Mouse (Mus musculus) neural tube, embryonic 12.5 days (tissue): ENCODE results near the gene Pip5k1a. TPM values are rescaled to one million over a fixed set of nuclear protein-coding genes. Genes with fewer than 3 reads are reported as not detected.
A peak's percentile ranks its signal among the peaks of the same experiment; 100 is the strongest.
"Not testable (repeated sequence)": the region's sequence is repeated elsewhere in the genome, so short reads cannot be mapped to it uniquely, and the experiment has no call there.

Experiments used
- ATAC-seq: fragments of 200-750 bp; cut with Nextera tagmentation; 2 replicates; pipeline ENCODE4 v1.8.0; 2017; ENCODE audit warnings: low read depth, mild to moderate bottlenecking, moderate TSS enrichment, moderate library complexity; ENCODE audit not compliant: low FRiP score
- H3K27ac ChIP-seq: fragments of 300-500 bp; sonication (generic); 2 replicates; pipeline ENCODE4 v1.5.1; 2016
- H3K27me3 ChIP-seq: fragments of 300-500 bp; sonication (generic); replicated peaks from 2 replicates; pipeline ENCODE4 v1.6.1; 2016; ENCODE audit warnings: mild to moderate bottlenecking
- H3K36me3 ChIP-seq: fragments of 300-500 bp; sonication (generic); 2 replicates; pipeline ENCODE4 v1.6.1; 2016; ENCODE audit warnings: mild to moderate bottlenecking
- H3K4me1 ChIP-seq: fragments of 300-500 bp; sonication (generic); 2 replicates; pipeline ENCODE4 v1.6.1; 2016
- H3K4me2 ChIP-seq: fragments of 300-500 bp; sonication (generic); replicated peaks from 2 replicates; pipeline ENCODE4 v1.6.1; 2016; ENCODE audit warnings: mild to moderate bottlenecking
- H3K4me3 ChIP-seq: fragments of 300-500 bp; sonication (generic); 2 replicates; pipeline ENCODE4 v1.5.1; 2016
- H3K9ac ChIP-seq: fragments of 300-500 bp; sonication (generic); 2 replicates; pipeline ENCODE4 v1.6.1; 2016; ENCODE audit warnings: mild to moderate bottlenecking
- H3K9me3 ChIP-seq: fragments of 300-500 bp; sonication (generic); 2 replicates; pipeline ENCODE4 v1.6.1; 2016; ENCODE audit warnings: mild to moderate bottlenecking
- WGBS: fragments of 180-500 bp; shearing (Covaris S2); methylation state at CpG from one replicate; pipeline ENCODE4 v1.1.7; 2016; 5-methylcytosine and 5-hydroxymethylcytosine counted together
- polyA plus RNA-seq: library from polyadenylated mRNA; unstranded; fragments of >200 nt; fragmentation: Nextera tagmentation; extraction: Ambion mirVana; gene quantifications from 2 replicates; pipeline ENCODE4 v1.2.1, GENCODE M21; 2016

Pip5k1a gene
- polyA plus RNA-seq, 1 experiment from 2014 or later: 20.4 TPM

DNA sequence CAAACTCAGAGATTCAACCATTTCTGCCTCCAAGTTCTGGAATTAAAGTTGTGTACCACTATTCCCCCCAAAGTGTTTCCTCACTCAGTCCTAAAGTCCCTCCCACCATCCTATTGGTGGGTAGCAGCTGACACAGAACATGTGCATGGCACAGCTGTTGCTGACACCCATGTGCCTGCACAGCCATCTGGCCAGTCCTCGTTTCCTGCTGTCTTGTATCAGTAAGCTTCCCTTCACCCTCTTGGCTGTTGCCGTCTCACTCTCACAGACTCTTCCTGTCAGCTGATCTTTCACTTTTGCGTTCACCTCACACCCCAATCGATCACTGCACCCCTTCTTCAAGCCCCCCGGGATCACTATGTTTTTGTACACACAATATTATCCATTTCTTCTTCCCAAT is 79.0 kb downstream of the Pip5k1a start:
- Histone ChIP-seq H3K4me1 (peaks cover 13% of the 10 kb centered on the region), H3K27me3 (no peaks in the 10 kb centered on the region), H3K4me2 (no peak overlapping the region), H3K9ac (no peak overlapping the region), H3K27ac (no peak overlapping the region), H3K36me3 (peaks cover 29% of the 10 kb centered on the region), H3K4me3 (no peak overlapping the region), H3K9me3 (no peaks in the 10 kb centered on the region)
- 58% methylated on average over 5 of the region's 5 CpGs for WGBS
- ATAC-seq: no peak

DNA sequence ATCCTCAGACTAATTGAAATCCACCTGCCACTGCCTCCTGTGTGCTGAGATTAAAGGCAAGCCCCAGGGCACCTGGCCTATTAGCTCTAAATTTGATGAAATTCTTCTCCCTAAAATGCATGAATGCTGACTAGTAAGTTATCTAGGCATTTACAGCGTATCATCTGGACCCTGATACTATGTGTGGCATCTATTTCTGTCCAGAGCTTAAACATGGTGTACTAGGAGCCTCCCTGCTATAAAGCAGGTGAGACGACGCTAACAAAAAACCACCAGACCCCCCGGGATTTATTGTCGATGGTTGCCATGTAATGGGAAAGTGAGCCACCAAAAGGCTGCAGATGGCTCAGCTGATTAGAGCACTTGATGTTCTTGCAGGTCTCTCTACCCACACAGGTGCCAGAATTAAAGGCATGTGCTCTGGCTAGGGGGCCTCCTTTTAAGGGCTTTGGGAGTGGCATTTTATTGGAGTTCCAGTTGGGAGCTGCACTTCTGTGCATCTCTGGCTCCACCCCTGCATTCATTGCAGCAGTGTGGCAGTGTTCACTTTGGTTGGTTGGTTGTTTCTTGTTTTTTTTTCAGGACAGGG is 79.6 kb downstream of the Pip5k1a start:
- no peak overlapping the region for H3K9ac ChIP-seq
- no peaks in the 10 kb centered on the region for H3K27me3 ChIP-seq
- peaks cover 13% of the 10 kb centered on the region for H3K4me1 ChIP-seq
- H3K27ac ChIP-seq: no peak overlapping the region
- H3K36me3 ChIP-seq: peaks cover 25% of the 10 kb centered on the region
- WGBS: 53% methylated on average over 5 of the region's 5 CpGs
- ATAC-seq: no peak
- no peaks in the 10 kb centered on the region for H3K9me3 ChIP-seq
- no peak overlapping the region for H3K4me3 ChIP-seq
- H3K4me2 ChIP-seq: no peak overlapping the region

DNA sequence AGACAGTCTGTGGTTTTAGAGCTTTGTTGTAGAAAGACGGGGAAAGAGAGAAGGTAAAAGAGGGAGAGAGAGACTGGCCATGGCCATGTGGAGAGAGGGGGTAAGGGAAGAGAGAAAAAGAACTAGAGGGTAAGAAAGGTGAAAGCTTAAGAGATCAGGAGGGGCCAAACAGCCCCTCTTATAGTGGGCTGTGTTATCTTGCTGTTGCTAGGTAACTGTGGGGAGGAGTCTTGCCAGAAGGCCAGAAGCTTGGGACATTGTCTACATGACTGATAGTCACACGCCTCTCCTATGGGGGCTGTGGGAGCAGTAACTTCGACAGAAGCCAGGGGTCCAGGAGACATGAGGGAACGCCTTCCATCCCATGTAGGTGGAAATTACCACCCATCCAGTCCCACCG is 81.5 kb downstream of the Pip5k1a start:
- no peak overlapping the region for H3K4me3 ChIP-seq
- no peaks in the 10 kb centered on the region for H3K9me3 ChIP-seq
- ATAC-seq: no peak
- WGBS: 38% methylated on average over 5 of the region's 5 CpGs
- no peak overlapping the region for H3K4me2 ChIP-seq
- H3K36me3 ChIP-seq: peaks cover 7% of the 10 kb centered on the region; the same call in 1 of the 2 replicates
- no peaks in the 10 kb centered on the region for H3K27me3 ChIP-seq
- peaks cover 13% of the 10 kb centered on the region for H3K4me1 ChIP-seq
- H3K27ac ChIP-seq: no peak overlapping the region
- no peak overlapping the region for H3K9ac ChIP-seq

DNA sequence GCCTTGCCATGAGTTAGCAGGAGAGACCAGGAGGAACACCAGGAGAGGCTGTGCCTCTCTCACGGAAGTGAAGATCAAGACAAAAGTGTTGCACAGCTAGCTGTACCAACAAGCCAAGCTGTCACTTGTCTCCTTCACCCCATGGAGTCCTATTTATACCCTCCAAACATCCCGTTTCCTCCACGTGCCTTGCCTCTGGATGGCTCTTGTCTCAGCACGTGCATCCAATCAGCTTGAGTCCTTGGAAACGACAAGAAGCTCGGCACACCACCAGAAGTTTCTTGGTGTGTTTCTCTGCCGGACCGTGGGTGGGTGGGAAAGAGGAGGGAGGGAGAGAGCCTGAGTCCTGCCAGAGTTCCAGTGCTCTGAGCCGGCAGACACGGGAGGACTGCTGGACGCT is 82.2 kb downstream of the Pip5k1a start:
- no peak overlapping the region for H3K9ac ChIP-seq
- ATAC-seq: no peak; the same call in 1 of the 2 replicates
- peaks cover 13% of the 10 kb centered on the region for H3K4me1 ChIP-seq
- H3K27me3 ChIP-seq: no peaks in the 10 kb centered on the region
- H3K27ac ChIP-seq: no peak overlapping the region
- 27% methylated on average over 11 of the region's 11 CpGs for WGBS
- H3K4me3 ChIP-seq: no peak overlapping the region
- peaks cover under 1% of the 10 kb centered on the region; the same call in 1 of the 2 replicates for H3K36me3 ChIP-seq
- H3K9me3 ChIP-seq: no peaks in the 10 kb centered on the region
- H3K4me2 ChIP-seq: no peak overlapping the region

DNA sequence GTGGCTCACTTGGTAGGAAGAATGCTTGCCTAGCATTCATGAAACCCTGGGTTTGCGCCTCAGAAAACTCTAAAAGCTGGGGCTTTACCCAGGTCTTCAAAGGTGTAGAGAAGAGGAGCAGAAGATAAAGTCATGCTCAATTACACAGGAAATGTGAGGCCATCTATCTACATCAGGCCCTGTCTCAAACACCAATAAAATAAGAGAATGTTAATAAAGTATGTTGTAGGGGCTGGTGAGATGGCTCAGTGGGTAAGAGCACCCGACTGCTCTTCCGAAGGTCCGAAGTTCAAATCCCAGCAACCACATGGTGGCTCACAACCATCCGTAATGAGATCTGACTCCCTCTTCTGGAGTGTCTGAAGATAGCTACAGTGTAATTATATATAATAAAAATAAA is 85.8 kb downstream of the Pip5k1a start:
- not testable (repeated sequence) for H3K9me3 ChIP-seq, H3K36me3 ChIP-seq, H3K9ac ChIP-seq, H3K27ac ChIP-seq, H3K4me2 ChIP-seq, H3K4me3 ChIP-seq, H3K27me3 ChIP-seq, ATAC-seq
- H3K4me1 ChIP-seq: peaks cover 17% of the 10 kb centered on the region
- WGBS: 92% methylated on average over 5 of the region's 5 CpGs

DNA sequence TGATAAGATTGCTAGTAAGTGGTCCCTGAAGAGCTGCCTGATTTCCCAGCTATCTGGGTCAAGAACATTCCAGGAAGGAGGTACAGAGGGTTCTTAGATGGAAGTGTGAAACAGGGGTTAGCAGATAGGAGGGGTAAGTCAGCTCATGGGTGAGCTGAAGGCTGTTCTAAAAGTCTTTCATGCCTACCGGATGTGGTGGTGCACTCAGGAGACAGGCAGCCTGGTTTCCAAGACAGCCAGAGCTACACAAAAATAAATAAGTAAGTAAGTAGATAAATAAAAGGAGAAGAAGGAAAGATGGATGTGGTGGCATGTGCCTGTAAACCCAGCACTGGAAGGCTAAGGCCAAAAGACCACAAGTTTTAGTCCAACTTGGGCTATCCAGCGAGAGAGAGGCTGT is 88.0 kb downstream of the Pip5k1a start:
- Histone ChIP-seq H3K4me1 (peaks cover 13% of the 10 kb centered on the region), H3K9me3 (no peaks in the 10 kb centered on the region), H3K9ac (no peak overlapping the region), H3K27ac (no peak overlapping the region), H3K4me2 (no peak overlapping the region), H3K36me3 (no peaks in the 10 kb centered on the region), H3K4me3 (no peak overlapping the region), H3K27me3 (no peaks in the 10 kb centered on the region)
- ATAC-seq: no peak
- 84% methylated on average over 2 of the region's 2 CpGs for WGBS

DNA sequence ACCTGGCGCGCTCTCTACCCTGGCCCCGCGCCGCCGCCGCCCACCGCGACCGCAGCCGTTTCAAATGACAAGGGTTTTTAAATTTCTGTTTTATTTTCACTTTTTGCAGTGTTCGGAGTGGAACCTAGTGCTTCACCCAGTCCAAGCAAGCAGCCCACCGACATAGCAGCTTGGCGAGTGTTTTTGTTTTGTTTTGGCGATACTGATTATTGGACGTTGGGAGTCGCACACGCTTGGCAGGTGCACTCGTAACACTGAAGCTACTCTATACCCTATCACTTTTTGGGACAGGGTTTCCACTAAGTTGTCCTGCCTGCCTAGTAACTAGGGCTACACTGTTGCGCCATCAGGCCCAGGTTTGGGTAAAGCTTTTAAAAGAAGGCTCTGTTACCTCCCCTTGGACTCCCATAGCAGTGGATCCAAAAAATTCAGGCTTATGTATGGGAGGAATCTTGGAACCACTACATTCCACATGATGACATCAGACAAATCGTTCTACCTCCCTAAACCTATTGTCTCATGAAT is 90.1 kb downstream of the Pip5k1a start:
- WGBS: 5% methylated on average over 21 of the region's 21 CpGs
- no peak for ATAC-seq

DNA sequence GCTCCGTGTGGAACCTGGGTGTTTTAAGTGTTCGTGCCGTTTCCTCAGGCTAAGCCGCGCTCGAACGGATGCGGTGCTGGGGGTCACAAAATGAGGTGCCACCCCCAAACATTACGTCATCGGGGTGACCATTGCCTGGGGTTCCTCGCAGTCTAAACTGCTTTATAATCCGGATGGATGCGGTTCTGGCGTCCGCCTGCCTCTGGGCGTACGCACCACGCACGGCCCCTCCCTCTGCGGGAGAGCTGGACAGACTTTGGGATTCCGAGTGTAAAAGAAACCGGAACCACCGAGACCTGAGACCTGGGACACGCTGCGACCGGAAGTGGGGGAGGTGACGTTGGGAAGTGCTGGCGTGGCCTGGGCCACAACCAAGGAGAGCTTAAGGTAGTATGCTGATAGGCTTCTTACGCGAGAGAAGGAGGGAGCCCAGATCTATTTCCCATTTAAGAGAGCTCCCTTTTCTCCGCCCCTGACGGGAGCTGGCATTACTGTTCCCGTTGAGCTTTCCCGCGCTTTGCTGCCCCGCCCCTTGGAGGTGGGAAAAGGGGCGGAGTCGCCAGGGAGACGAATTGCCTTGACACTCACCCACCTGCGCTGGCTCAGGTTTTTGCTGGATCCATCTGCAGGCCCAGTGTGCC is 90.7 kb downstream of the Pip5k1a start:
- Histone ChIP-seq H3K4me2 (peak overlapping the region; percentile 90), H3K4me3 (peak overlapping the region; percentile 87), H3K9ac (peak overlapping the region; percentile 62), H3K27me3 (no peaks in the 10 kb centered on the region), H3K36me3 (peaks cover 14% of the 10 kb centered on the region), H3K9me3 (no peaks in the 10 kb centered on the region), H3K27ac (peak overlapping the region; percentile 86), H3K4me1 (peaks cover 22% of the 10 kb centered on the region)
- peak; percentile 72 for ATAC-seq
- WGBS: under 1% methylated on average over 40 of the region's 40 CpGs

More for the DNA sequence above, 90.1 kb downstream of the Pip5k1a start:
- Histone ChIP-seq H3K36me3 (peaks cover 8% of the 10 kb centered on the region), H3K4me2 (peak overlapping the region; percentile 90), H3K4me1 (peaks cover 22% of the 10 kb centered on the region), H3K27me3 (no peaks in the 10 kb centered on the region), H3K9me3 (no peaks in the 10 kb centered on the region), H3K9ac (peak overlapping the region; percentile 62), H3K27ac (0 out of 2 replicates have a peak overlapping the region, but pooled peaks have one; percentile 86), H3K4me3 (peak overlapping the region; percentile 87)

DNA sequence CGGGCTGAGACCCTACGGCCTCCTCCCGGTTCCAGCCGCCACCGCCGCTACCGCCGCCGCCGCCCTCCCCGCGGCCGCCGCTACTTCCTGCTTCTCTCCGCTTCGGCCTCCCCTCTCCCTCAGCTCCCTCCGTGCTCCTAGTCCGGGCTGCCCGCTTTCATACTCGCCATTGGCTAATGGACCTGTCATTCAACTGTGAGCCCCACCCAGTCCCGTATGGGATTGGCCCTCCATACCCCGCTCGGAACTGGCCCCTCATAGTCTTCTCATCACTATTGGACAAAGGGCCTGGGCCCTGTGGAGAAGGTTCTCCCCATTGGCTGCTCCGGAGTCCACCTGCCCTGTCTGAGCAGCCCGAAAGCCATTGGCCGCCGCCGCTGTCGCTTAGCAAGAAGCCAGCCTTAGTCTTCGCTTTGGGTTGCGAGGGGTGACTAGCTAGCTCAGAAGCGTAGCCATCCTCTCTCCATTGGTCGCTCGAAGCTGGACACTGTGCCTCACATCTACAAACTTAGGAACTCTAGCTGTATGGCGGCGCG is 91.3 kb downstream of the Pip5k1a start, which contains the start of gene Zfp687:
TSS of gene Zfp687 (minus strand) at position 112 of the 536 bp plus-strand sequence.
- Histone ChIP-seq H3K4me1 (peaks cover 22% of the 10 kb centered on the region), H3K27me3 (no peaks in the 10 kb centered on the region), H3K36me3 (peaks cover 20% of the 10 kb centered on the region), H3K4me2 (peak within 1 kb of the TSS; percentile 94), H3K9ac (peak within 1 kb of the TSS; percentile 83), H3K27ac (peak within 1 kb of the TSS; percentile 86), H3K9me3 (no peaks in the 10 kb centered on the region), H3K4me3 (peak within 1 kb of the TSS; percentile 87)
- WGBS: under 1% methylated on average over 33 of the region's 37 CpGs
- peak; percentile 99 for ATAC-seq

DNA sequence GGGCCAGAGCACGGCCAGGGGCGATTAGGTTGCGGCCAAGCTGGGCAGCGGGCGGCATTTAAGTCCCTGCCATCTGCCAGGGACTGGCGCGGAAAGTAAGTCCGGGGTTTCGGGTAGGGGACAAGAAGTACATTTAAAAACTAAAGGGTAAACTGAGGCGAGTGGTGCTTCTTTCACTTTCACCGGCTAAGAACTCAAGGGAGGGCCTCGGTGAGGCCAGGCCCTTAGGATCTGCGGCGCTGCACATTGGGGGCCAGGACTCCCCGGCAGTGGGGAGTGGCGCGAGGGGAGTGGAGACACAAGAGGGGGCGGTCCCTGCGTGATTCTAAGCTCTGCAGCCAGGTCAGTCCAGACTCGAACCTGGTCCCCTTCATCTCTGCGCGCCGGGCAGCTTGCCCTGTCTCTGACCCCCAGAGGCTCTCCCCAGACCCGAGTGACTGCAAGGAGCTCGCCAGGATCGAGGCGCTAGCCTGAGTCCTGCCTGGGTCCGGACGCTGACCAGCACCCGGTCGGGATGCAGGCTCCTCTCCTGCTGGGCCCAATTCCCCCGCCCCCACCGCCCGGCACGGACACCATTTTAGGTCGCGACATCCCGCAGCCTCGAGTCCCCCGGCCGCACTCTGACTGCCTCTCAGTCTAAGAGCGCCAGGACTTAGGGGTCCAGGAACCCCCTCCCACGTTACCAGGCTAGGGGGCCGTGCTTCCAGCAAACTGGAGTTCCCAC is 92.1 kb downstream of the Pip5k1a start:
- Histone ChIP-seq H3K4me1 (peaks cover 22% of the 10 kb centered on the region), H3K4me3 (peak overlapping the region; percentile 87), H3K4me2 (peak overlapping the region; percentile 94), H3K9me3 (no peaks in the 10 kb centered on the region), H3K9ac (peak overlapping the region; percentile 83), H3K27ac (peak overlapping the region; percentile 68; the same call in 1 of the 2 replicates), H3K36me3 (peaks cover 28% of the 10 kb centered on the region), H3K27me3 (no peaks in the 10 kb centered on the region)
- peak; percentile 21 for ATAC-seq
- under 1% methylated on average over 44 of the region's 44 CpGs for WGBS

DNA sequence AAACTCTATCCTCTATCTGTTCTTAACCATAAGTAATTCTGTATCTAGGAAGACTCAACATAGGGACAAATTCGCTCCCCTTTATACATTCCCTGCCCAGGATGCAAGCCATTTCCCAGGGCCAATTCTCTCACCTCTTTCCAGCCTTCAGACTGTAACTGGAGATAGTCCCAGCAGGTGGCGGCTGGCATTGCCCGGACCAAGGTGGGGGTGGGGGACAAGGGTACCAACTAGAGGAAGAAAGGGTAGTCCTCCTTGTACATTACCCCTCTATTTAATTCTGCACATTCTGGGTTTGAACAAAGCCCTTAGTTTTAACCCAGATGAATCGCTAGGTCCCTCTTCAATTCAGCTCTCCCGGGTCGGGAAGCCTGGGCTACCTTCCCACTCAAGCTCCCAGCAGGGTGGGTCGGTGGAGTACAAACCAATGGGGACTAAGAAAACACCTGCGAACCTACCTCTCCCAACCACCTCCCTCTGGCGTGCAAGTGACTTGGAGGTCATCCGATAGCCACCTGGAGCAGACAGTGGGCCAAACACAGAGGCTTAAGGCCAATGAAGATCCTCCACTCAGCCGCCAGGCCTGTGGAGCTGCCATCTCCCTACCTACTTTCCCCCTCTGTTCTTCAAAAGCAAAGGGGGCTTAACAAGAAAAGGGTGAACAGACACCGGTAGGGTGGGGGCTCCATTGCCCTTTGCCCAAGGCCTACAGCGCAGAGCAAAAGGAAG is 92.9 kb downstream of the Pip5k1a start:
- H3K4me2 ChIP-seq: peak overlapping the region; percentile 94
- WGBS: 11% methylated on average over 13 of the region's 13 CpGs
- H3K4me3 ChIP-seq: peak overlapping the region; percentile 87
- H3K9ac ChIP-seq: peak overlapping the region; percentile 83
- H3K27ac ChIP-seq: no peak overlapping the region
- peaks cover 36% of the 10 kb centered on the region for H3K36me3 ChIP-seq
- no peak for ATAC-seq
- no peaks in the 10 kb centered on the region for H3K9me3 ChIP-seq
- peaks cover 22% of the 10 kb centered on the region for H3K4me1 ChIP-seq
- no peaks in the 10 kb centered on the region for H3K27me3 ChIP-seq
